Mouse (Mus musculus) thymus, postnatal 14 days (tissue): ENCODE measurements around the gene Actg2.

Experiments used
- DNase-seq: peaks from one replicate; pipeline ENCODE4 v3.0.0; 2021

Actg2 gene

GRCm38 (mm10) chr6:83478217-83478616 lies 57.8 kb downstream of the Actg2 start:
- no peak for DNase-seq

GRCm38 (mm10) chr6:83475431-83475830 lies 60.6 kb downstream of the Actg2 start:
- DNase-seq, result no peak

GRCm38 (mm10) chr6:83473240-83473639 lies 62.8 kb downstream of the Actg2 start:
- no peak for DNase-seq

GRCm38 (mm10) chr6:83471739-83472138 lies 64.3 kb downstream of the Actg2 start:
- no peak for DNase-seq

GRCm38 (mm10) chr6:83464011-83464410 lies 72.1 kb downstream of the Actg2 start:
- no peak for DNase-seq
